Mouse (Mus musculus) cerebellum, adult 11 months (tissue): ENCODE measurements at regions not wholly inside any gene's neighbourhood (a gene's known extent, or its start where the extent isn't known, plus 50 kb on each side); places are given as distances from the start of the nearest gene placed in this dataset.

Experiments used
- DNase-seq: peaks from one replicate; pipeline ENCODE4 v3.0.0; 2022

DNA sequence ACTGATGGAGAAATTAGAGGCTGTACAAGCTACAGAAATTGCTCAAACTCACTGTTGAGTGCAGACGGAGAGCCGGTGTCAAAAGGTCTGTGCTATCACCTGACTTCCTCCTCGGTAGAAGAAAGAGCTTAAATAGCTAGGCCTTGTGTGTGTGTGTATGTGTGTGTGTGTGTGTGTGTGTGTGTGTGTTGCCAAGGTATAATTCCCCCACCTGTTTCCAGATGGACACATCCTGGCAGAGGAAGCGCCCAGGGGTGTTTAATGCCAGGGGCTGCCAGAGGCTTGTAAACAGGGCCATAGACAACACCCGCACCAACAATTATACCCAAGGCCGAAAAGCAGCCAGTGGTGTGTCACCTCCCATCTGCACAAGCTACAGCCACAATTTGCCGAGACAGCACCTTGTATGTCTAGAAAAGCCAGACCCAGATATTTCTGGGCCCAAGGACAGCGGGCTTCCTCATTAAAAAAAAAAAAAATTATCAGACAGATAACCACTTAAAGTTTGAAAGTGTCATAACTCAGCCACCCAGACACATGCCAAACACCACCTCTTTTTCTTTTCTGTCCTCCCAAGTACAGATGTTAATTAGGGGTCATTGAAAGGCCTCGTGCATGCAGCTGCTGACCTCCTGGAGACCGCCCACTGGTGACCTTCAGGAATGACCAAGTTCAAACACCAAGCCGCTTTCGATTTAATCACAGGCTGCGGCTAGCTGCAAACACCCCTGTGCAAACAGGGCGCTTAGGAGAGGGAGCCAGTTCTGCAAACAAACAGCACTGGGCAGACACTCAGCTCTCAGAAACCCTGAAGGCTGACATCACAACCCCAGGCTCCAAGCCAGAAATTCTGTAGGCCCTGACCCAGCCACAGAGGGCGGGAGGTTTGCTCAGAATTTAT is 188.0 kb upstream of the Ubl3 start:
- no peak for DNase-seq

DNA sequence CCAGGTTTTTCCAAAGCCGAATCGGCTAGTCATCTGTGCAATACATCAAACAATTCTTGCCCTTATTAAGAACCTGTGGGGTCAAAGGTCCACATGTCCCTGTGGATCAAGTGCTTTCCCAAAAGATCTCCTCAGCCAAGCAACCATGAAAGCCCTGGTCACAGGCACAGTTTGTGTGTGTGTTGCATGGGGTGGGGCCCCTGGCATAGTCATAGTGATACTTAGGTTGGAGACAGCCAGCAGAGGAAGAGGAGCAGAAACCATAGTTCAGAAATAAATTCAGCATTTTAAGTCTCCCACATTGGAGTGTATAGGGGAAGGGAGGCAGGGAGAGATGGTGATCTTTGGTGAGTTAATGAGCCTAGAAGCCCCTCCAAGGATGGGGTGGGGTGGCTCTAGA is 187.1 kb upstream of the Ubl3 start:
- no peak for DNase-seq

DNA sequence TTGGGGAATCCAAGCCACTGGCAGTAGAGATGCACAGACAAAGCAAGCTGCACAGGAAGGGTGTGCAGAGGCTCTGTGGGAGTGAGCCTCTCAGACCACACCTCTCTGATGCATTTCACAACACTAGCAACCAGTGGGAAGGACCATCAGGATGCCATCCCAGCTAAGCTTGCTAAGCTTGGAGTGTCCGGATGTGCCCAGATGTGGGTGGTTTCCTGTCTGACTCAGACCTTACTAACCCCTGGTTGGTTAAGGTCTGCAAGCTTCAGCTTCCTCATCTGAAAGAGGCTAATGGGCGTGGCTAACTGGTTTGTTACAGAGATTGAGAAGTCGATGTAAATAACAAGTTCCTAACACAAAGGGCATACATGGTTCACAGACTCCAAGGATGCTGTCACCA is 186.6 kb upstream of the Ubl3 start:
- DNase-seq = no peak

DNA sequence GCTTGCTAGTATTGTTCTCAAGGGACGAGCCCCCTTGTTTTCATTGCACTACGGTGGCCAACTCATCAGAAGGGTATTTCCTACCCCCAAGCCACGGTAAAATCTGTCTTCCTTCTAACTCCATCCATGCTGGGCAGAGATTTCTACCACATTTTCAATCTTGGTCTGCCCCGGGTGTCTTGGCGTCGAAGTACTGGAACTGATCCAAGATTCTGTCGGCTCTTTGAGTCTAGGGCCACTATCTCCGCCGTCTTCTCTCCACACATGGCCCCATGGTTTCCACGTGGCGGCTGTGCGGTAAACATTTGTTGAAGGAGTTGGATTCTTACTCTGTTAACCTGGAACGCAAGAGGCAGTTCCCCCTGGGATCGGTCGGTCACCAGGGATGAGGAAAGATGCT is 177.0 kb upstream of the Ubl3 start:
- DNase-seq = no peak

DNA sequence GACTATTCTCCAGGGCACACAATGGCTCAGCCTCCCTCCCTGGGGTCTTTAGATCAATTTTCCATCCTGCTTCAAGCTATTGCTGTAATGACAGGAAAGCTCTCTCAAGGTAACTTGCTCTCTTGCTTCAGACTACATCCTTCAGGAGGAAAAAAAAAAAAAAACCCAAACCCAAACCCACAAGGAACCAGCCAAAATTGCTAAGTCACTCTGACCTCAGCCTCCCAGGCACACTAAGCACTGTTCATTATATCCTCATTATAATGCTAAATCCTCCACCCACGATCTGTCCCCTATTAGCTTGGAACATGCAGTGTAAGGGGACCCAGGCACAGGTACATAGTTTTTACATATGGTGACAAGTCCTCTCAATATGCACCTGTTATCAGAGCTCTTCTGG is 175.9 kb upstream of the Ubl3 start:
- no peak for DNase-seq

DNA sequence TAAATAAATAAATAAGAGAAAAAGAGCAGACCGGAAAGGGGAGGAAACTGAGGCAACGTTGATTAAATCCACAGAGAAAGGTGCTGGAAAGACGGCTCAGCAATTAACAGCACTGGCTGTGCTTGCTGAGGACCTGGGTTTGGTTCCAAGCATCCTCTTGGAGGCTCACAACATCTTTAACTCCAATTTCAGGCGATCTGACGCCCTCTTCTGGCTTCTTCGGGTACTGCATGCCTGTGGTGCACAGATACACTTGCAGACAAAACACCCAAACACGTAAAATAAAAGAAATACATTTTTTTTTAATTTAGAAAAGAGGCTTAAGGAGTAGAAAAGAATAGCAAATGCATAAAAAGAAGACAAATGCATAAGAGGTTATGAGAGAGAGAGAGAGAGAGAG is 173.9 kb upstream of the Ubl3 start:
- DNase-seq = no peak

DNA sequence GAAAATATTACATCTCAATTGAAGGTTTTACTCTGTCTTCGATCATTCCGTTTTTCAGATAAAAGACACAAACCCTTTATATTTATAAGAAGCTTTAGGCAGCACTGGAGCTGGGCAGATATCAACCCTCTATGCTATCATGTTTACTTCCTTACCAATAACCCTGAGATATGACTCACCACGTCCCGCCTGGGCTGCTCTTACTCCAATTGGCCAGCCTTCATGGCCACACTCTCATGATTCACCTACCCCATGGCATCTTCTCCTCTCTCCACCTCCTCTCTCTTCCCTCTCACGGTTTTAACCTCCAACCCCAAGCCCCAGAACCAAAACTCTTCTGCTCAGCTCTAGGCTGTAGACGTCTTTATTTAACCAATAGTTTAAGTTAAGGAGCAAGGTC is 171.9 kb upstream of the Ubl3 start:
- no peak for DNase-seq

DNA sequence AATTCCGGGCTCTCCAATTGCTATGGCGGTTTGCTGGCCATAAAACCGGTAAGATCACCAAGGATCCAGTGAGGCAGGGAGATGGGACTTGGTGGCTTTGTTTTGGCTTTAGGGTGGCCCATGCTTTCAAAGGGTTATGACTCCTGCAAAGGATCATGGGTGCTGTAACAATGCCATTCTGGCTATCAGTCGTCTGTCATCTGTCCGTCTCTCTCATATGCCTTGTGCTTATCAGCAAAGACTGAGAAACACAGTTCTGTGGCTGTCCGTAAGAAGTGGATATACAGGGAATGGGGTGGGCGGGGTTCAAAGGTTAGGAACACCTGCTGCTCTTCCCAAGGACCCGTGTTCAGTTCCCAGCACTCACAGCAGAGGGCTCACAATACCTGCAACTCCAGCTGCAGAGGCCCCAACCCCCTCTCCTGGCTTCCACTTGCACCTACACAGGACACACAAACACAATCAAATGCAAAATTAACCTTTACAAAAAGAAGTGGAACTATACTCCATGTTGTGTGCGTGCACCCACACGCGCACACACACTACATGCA is 171.2 kb upstream of the Ubl3 start:
- no peak for DNase-seq

DNA sequence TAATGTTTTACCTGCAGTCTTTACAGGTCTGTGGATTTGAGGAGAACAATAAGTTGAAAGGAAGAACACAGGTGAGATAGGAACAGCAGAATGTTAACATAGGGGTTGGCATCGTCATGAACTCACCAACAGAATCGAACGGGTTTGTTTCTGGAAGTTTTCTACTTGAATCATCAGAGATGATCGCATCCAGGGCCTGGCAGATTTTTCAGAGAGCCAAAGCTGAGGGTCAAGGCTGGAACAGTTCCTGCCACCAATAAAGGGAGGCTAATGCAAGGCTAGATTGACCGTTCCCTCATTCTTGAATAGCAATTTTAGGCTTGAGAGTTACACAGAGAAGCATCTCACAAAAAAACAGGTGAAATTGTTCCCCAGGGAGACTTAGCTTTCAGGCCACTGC is 168.0 kb upstream of the Ubl3 start:
- DNase-seq = no peak

DNA sequence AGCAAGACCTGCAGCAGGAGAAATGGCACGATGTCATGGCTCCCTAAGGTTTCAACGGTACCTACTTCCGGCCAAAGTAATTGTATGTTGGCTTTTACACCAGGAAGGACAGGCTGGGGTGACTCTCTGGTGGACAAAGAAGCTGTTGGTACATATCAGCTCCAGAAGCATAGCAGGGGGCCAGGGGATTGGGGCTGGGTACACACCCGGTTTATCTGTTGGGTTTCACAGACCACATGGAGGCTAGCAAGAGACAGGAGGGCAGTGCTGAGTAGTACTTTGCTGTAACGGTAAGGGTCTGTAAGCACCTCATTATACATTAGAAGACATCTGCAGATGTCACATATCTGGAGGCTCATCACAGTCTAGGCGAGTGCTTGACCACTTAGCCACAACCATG is 164.0 kb upstream of the Ubl3 start:
- no peak for DNase-seq

DNA sequence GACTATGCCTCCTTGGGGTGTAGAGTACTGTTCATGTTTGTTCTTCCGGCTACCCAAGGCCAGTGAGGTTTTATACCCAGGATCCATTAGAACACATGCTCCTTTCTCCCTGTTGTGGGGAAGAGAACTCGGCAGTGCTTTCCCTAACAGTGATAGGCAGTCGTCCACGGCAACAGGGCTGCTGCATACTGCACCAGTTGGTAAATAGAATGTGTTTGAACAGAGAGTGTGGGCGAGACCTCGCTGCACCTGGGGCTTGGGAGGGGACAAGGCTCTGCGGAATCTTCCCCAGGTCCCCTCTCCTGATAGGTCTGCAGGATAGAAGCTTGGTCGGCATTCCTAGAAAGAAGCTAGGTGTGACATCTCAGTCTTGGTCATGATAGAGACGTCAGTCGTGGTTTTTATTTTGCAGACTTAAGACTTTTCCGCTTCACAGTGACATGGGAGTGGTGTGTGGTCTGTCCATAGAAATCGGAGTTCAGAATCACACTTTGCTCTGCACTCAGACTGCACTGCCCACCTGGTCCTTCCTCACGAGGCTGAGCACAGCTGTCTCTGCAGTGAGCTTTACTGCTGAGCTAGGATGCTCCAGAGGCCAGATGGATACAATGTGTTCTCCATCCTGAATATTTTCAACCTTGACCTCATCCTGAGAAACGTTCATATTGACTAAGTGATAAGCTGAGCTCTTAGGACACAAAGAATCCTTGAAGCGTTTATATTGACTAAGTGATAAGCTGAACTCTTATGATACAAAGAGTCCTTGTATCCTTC is 162.8 kb upstream of the Ubl3 start:
- DNase-seq = no peak

DNA sequence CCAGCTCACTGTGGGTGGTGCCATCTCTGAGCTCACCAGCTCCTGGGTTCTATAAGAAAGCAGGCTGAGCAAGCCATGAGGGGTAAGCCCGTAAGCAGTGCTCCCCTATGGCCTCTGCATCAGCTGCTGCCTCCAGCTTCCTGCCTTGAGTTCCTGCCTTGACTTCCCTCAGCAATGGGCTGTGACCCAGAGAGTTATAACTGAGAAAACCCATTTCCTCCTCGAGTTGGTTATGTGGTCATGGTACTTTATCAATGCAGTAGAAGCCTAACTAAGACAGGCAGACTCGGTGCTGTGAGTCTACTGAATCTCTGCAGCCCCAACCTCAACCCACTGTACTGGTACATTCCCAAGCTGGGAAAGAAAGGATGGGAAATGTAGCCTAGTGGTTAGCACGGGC is 162.2 kb upstream of the Ubl3 start:
- no peak for DNase-seq

DNA sequence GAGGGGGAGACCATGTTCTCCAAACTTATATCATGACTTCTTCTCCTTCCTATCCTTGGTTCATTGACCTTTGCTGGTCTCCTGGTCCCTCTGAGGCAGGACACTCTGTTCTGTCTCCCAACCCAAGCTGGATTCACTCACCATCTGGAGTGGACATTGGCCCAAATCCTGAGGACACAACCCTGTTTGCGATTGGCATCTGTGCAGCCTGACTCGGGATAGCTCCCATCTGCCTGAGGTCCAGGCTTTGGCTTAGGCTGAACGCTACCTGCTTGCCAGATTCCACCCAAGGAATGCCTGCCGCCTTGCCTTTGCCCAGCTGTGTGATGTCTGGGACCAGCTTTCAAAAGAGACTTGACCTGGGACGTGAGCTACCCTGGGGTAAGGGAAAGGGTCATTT is 161.2 kb upstream of the Ubl3 start:
- no peak for DNase-seq

DNA sequence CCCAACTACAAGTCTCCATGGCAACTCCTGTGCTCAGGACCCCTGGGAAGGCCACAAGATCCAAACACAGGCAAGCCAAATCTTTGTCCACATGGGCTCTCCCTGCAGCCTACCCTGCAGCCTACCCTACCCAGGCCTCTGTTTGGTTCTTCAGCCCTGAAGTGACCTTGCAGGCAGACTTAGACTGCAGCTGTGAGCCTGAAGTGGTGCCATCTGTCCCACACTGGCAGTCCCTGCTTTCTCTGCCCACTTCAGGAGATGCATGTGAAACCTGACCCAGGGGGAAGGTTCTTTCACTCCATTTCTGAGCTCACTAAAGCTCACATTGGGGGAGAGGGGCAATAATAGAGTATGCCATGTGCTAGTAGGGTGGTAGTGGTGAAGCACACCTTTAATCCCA is 160.4 kb upstream of the Ubl3 start:
- DNase-seq = no peak

DNA sequence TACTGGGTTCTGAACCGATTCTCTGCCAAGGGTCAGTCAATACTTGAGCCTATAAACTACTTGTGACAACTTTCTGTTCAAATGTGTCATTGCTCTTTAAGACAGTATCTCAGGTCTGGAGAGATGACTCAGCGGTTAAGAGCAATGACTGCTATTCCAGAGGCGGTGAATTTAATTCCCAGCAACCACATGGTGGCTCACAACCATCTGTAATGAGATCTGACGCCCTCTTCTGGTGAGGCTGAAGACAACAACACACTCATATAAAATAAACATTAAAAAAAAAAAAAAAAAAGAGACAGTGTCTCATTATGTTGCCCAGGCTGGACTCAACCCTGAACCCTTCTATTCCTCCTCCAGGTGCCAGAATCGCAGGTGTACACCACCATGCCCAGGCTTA is 159.0 kb upstream of the Ubl3 start:
- no peak for DNase-seq

DNA sequence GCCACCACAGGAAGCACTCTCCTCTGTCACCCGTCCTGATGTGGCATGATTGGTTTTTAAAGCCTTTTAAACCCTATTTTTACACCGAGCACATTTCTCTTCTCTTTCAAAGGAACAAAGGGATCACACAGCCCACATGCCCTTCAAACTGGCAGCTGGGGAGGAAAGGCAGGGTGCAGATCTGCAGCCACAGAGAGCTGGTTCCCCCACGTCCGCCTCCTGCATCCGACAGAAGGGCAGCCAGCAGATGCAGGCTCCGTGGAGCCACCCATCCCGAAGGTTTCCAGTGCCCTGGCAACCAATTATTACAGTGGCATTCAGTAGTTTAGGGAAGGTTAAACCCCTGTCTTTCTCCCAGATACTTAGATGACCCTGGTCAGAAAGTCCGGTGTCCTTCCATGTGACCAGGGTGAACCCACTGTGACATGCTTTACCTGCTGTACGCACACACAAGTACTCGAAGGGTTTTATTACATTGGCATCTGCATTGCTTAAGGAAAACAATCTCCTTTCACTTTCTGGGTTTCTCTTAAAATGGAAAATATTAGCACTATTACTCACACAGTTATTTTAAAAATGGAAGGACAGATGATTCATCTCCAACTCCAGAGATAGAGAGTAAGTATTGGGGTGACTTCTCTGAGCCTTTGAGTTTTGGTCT is 156.7 kb upstream of the Ubl3 start:
- no peak for DNase-seq

DNA sequence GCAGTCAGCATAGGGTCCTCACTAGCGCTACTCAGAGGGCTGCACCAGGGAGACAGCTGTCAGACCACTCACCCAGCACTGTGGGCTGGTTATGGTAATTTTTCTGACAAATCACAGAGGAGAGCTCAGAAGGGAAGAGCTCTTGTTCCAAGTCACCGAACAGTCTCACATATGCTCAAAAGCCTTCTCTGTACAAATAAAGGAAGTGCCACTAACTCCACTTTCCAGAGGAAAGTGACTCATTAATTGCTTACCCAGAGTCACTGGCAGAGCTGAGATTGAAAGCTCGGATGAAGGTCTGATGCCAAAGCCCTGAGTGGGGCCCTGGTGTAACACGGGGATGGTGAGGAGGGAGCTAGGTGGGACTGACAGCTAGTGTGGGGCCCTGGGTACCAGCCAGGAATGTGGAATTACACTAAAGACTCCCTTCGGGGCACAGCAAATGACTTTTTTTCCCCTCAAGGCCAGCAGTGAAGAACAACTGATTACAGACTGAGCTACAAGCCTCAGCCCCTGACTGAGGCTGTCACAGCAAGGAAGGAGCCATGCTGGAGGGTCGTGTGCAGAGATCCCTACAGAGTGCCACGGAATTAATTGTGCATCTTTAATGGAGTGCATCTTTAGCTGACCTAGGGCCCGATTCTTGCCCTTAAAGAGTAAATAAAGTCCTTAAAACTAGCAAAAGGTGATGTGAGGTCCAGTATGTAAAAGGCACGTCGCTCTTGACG is 155.6 kb upstream of the Ubl3 start:
- DNase-seq = no peak

DNA sequence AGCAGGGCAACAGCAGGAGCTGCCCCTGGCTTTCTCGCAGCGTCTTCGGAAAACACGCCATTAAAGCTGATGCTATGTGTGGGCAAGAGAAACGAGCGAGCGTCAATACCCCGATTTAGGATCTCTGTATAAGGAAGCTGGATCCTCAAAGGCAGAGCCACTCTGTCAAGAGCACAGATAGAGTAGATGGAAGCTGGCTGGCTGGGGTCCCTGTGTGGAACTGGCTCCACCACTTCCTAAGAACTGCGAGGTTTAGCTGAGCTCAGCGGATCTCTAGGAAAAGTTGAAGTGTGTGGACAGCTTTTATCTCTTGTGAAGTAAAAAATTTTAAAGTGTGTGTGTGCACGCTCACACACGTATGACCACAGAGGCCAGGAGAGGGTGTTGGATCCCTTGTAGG is 154.7 kb upstream of the Ubl3 start:
- DNase-seq = no peak

DNA sequence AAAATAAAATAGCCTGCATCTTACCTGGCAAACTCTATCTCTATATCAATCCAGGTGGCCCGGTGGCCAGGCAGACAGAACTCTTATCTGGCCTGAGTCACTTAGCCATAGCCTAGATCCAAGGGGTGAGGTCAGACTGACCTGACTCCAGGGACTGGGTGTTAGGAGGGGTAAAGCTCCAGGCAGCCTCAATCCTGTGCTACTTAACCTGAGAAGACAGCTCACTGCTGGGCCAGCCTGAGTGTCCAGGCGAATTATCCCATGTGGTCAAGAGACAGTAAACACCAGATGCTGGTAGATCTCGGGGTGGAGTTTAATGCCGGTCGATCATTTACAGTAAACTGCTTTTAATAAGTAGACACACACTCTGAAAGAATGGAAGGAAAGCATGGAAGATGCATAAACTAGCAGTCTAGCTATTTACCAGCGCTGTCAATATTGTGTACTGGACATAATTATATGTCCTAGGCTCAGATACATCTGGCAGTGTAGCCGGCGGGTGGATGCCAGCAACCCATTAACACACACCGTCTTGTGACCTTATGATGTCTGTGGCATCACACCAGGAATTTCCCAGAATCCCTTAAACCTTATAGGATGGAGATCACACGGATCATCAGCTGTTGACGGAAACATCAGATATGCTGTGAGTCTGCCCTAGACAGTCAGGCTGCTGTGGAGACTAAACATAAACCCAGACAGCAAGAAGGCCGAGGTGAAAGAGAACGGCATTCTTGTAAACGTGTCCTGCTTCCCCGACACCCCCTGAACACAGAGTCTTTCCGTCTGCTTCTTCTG is 153.9 kb upstream of the Ubl3 start:
- DNase-seq = no peak

DNA sequence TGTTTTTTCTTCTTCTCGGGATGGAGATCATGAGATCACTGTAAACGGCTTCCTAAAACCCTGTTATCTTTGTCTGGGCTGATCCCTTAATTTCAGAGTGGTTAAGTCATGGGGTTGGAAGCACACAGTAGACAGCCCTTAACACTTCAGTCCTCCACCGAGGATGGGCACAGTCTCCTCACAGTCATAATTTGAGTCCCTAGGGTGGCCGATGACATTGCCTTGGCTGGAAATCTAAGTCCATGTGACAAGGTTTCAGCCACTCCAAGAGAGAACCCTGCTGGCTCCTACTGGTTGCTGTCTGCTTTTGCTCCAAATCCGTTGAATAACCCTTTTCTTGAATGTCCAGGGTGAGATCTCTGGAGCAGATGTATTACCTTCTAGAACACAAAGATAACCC is 152.2 kb upstream of the Ubl3 start:
- DNase-seq = no peak

DNA sequence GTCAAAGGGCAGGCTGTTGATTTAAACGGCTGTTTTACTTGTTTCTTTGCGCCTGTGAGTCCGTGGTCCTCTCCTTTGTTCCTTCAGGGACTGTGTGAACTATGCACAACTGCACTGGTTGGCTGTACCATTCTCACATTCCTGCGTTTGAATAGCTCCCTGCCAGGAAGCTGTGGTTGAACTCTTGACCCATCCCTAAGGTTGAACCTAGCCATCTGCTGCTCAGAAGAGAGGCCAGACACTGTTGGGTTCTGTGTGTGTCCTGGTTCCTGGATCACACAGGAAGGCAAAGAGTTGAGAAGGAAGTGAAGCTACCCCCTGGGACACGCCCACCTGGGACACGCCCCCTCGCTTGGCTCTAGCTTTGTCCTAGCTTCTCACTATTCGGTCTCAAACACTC is 149.3 kb upstream of the Ubl3 start:
- DNase-seq = no peak

DNA sequence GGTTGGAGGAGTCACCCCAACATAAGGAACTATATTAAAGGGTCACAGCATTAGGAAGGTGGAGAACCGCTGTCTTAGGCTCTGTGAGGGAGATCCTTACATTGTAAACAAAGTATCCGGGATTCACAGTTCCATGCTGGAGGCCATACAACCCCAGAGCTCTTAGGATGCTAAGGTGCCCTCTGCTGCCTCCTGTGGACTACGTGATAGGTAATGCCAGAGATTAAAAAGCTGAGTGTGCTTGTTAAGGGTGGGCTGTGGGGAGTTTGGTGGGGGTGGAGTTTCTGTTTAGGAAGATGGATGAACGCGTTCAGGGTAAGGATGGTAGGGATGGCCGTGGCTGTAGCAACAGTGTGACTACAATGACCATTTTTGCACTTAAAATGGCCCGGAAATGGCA is 148.4 kb upstream of the Ubl3 start:
- DNase-seq = no peak
